Mouse (Mus musculus) midbrain, embryonic 16.5 days (tissue): ENCODE data around the gene Tbcc. TPM values are rescaled to one million over a fixed set of nuclear protein-coding genes. Genes with fewer than 3 reads are reported as not detected.

Experiments
- ATAC-seq: fragments of 200-750 bp; cut with Nextera tagmentation; 2 replicates; pipeline ENCODE4 v1.8.0; 2017; ENCODE audit warnings: moderate TSS enrichment
- H3K27ac ChIP-seq: fragments of 300-500 bp; sonication (generic); 2 replicates; pipeline ENCODE4 v1.5.1; 2014; ENCODE audit warnings: mild to moderate bottlenecking, low read length, mixed read lengths
- H3K27me3 ChIP-seq: fragments of 300-500 bp; sonication (generic); 2 replicates; pipeline ENCODE4 v1.6.1; 2014; ENCODE audit warnings: low read depth, low read length, mixed read lengths; ENCODE audit not compliant: control insufficient read depth, insufficient read depth
- H3K36me3 ChIP-seq: fragments of 300-500 bp; sonication (generic); 2 replicates; pipeline ENCODE4 v1.6.1; 2014; ENCODE audit warnings: mild to moderate bottlenecking, low read length, moderate library complexity, mixed read lengths; ENCODE audit not compliant: control insufficient read depth, insufficient read depth
- H3K4me1 ChIP-seq: fragments of 300-500 bp; sonication (generic); 2 replicates; pipeline ENCODE4 v1.6.1; 2014; ENCODE audit warnings: mild to moderate bottlenecking, low read length, mixed read lengths; ENCODE audit not compliant: control insufficient read depth, insufficient read depth
- H3K4me2 ChIP-seq: fragments of 300-500 bp; sonication (generic); 2 replicates; pipeline ENCODE4 v1.6.1; 2014; ENCODE audit warnings: mild to moderate bottlenecking, low read length, mixed read lengths
- H3K4me3 ChIP-seq: fragments of 300-500 bp; sonication (generic); 2 replicates; pipeline ENCODE4 v1.5.1; 2014; ENCODE audit warnings: low read depth, mild to moderate bottlenecking, low read length, moderate library complexity, mixed read lengths
- H3K9ac ChIP-seq: fragments of 300-500 bp; sonication (generic); 2 replicates; pipeline ENCODE4 v1.6.1; 2014; ENCODE audit warnings: low read depth, low read length, mixed read lengths
- H3K9me3 ChIP-seq: fragments of 300-500 bp; sonication (generic); replicated peaks from 2 replicates; pipeline ENCODE4 v1.6.1; 2014; ENCODE audit warnings: mild to moderate bottlenecking, low read length, mixed read lengths; ENCODE audit not compliant: control insufficient read depth, poor library complexity, severe bottlenecking
- WGBS: fragments of 180-500 bp; shearing (Covaris S2); extraction: QIAGEN DNeasy Blood & Tissue Kit; methylation state at CpG from one replicate; pipeline ENCODE4 v1.1.7; 2014; 5-methylcytosine and 5-hydroxymethylcytosine counted together
- polyA plus RNA-seq: library from polyadenylated mRNA; unstranded; fragments of >200 nt; fragmentation: Nextera tagmentation; extraction: Ambion mirVana; gene quantifications from 2 replicates; pipeline ENCODE4 v1.2.1, GENCODE M21; 2015

Tbcc gene
- polyA plus RNA-seq, 1 experiment from 2014 or later: 49.5 TPM

DNA sequence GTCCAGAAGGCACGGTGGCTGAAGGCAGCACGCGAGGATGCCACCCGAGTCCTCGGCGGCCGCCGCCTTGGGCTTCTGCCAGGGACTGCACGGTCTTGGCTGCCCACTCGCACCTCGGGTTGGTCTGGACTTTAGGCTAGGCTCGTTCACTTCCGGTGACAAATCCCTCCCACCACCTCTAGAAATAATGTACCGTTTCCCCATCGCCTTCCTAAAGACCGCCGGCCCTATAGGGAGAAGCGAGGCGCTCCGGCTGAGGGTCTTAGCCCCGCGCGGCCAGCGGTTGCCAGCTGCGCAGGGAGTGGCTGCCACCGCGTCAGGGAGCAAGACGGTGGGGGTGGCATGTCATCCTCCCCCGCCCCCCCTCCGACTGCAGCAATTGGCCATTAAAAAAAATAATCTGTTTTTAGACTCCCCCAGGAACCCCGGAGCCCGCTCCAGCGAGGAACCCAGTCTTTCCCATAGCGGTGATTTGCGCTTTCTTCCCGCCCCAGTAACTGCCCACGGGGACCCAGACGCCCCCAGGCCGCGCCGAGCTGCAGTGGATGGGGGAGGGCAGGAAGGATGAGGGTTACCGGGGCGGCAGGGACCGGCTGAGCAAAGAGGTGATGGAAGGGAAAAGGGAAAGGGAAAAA, 917 bp upstream of the Tbcc start:
- Histone ChIP-seq H3K9me3 (no peaks in the 10 kb centered on the region), H3K4me2 (peak overlapping the region; percentile 76), H3K27me3 (no peaks in the 10 kb centered on the region), H3K9ac (peak overlapping the region; percentile 82), H3K4me3 (peak overlapping the region; percentile 85), H3K4me1 (peaks cover 30% of the 10 kb centered on the region), H3K36me3 (no peaks in the 10 kb centered on the region), H3K27ac (peak overlapping the region; percentile 97)
- ATAC-seq: peak; percentile 69
- under 1% methylated on average over 43 of the region's 44 CpGs for WGBS

DNA sequence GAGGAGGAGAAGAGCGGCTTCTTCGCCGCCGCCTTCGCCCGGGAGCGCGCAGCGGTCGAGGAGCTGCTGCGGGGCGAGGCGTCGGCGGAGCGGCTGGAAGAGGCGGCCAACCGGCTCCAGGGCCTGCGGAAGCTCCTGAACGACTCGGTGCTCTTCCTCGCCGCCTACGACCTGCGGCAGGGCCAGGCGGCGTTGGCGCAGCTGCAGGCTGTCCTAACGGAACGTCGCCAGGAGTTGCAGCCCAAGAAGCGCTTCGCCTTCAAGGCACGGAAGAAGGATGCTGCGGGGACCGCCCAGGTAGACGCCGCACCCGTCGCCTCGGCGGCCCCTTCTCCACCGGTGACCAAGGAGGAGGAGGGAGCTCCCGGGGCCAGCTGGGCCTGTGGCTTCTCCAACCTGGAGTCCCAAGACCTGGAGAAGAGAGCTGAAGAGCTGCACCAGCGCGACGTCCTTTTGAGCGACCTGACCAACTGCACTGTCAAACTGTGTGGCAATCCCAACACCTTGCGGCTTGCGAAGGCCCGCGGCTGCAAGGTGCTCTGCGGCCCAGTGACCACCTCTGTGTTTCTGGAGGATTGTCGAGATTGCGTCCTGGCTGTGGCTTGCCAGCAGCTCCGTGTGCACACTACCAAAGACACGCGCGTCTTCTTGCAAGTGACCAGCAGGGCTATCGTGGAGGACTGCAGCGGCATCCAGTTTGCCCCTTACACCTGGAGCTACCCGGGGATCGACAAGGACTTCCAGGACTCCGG, 535 bp downstream of the Tbcc start:
- WGBS: 1% methylated on average over 44 of the region's 64 CpGs
- H3K4me2 ChIP-seq: peak overlapping the region; percentile 81
- H3K4me3 ChIP-seq: peak overlapping the region; percentile 85
- H3K27me3 ChIP-seq: no peaks in the 10 kb centered on the region
- peak; percentile 23 for ATAC-seq
- H3K27ac ChIP-seq: peak overlapping the region; percentile 93
- H3K9ac ChIP-seq: peak overlapping the region; percentile 96
- peaks cover 30% of the 10 kb centered on the region for H3K4me1 ChIP-seq
- no peaks in the 10 kb centered on the region for H3K9me3 ChIP-seq
- H3K36me3 ChIP-seq: no peaks in the 10 kb centered on the region

DNA sequence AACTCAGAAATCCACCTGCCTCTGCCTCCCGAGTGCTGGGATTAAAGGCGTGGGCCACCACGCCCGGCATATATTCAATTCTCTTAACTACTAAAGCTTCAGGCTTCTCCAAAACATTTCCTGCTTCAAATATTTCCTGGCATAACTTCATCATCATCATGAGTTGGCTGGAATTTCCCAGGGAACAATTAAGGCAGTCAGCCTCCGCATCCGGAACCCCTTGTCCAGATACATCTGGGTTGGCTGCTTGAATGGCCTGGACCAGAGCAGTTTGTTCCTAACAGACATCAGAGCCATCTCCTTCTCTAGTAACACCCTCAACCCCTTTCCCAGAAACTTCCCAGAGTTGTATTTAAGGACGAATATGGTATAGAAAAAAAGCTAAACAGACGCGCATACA, 4.9 kb downstream of the Tbcc start:
- ATAC-seq: no peak
- Histone ChIP-seq H3K9me3 (no peaks in the 10 kb centered on the region), H3K4me2 (no peak overlapping the region), H3K36me3 (no peaks in the 10 kb centered on the region), H3K9ac (no peak overlapping the region), H3K27me3 (no peaks in the 10 kb centered on the region), H3K27ac (no peak overlapping the region), H3K4me3 (no peak overlapping the region), H3K4me1 (peaks cover 22% of the 10 kb centered on the region)
- 94% methylated on average over 9 of the region's 9 CpGs for WGBS

DNA sequence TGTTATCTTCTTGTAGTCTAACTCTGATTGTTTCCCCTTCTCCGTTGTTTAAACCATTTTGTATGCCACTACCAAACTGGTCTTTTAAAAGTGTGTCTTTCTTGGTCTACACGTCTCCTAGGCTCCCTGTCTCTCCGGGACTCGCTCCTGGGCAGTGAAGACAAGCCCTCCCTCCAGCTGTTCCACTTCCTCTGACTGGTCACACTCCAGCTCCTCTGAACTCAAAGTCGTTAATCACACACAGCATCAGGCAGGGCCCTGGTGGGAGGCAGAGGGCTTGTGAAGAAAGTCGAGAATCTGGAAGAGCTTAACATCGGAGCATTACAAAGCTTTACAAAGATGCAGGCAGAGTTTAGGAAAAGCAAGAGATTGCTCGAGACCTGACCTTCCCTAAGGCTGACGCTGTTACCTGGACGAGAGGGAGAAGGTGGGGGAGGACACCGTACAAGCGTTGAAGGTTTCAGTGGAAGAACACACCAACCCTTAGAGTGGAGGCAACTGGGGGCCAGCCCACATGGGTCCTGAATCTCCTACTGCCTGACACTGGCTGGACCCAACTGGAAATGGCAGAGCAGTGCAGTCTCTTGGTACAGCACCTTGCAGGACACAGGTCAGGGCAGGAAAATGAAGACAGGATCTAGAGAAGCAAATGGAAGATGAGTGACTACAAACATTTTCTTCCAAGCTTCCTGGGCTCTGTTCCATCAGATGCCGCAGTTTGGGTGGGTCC, 6.9 kb downstream of the Tbcc start:
- Histone ChIP-seq H3K4me3 (no peak overlapping the region), H3K9ac (no peak overlapping the region), H3K9me3 (no peaks in the 10 kb centered on the region), H3K36me3 (no peaks in the 10 kb centered on the region), H3K27me3 (no peaks in the 10 kb centered on the region), H3K4me2 (no peak overlapping the region), H3K27ac (no peak overlapping the region), H3K4me1 (peaks cover 13% of the 10 kb centered on the region)
- WGBS: 52% methylated on average over 13 of the region's 13 CpGs
- no peak for ATAC-seq

DNA sequence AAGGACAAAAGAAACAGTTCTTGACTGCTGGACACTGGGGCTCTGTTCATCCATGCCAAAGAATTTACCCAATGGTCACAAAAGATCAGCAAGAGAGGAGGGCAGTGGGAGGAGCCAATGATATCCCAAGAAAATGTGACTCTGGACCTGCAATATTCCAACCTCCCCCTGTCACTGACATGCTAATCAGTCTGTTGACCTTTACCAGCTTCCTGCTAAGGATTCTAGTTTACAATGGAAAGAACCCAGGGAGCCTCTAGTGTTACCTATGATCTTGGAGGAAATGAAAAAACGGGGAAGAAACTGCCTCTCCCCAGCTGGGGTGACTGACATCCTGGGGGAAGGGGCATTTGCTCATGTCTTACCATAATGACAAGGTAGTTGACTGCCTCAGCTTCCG, 10.5 kb downstream of the Tbcc start:
- Histone ChIP-seq H3K9me3 (no peaks in the 10 kb centered on the region), H3K27ac (no peak overlapping the region), H3K4me1 (no peaks in the 10 kb centered on the region), H3K9ac (no peak overlapping the region), H3K4me3 (no peak overlapping the region), H3K27me3 (no peaks in the 10 kb centered on the region), H3K4me2 (no peak overlapping the region), H3K36me3 (no peaks in the 10 kb centered on the region)
- whole genome bisulfite sequencing: 52% methylated on average over 2 of the region's 2 CpGs
- no peak for ATAC-seq

DNA sequence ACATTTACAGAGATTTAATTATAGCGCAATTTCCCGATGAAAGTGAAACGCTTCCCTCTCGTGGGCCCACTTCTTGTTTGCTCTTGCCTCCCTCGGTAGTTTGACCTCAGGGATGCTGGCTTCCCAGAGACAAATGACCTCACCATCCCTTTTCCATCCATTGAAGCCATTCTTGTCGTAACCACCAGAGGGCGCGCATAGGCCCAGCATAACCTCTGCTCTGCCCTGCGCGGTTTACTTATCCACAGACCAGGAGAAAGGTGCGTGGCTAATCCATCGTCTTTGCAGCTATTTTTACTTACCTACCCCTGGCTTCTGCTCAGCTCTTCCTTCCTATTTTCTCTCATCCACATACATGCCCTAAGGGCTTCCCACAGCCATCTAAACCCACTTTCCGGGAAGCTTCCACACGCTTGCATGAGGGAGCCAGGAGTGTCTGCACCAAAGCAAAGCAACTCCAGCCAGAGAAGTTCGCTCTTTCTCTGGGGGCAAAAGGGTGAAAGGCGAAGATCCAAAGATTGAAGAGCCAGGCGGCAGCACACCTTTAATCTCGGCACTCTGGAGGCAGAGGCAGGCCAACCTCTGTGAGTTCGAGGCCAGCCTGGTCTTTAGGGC, 13.5 kb downstream of the Tbcc start:
- ATAC-seq: peak; percentile 62
- H3K27me3 ChIP-seq: no peaks in the 10 kb centered on the region
- H3K9ac ChIP-seq: no peak overlapping the region
- H3K4me2 ChIP-seq: no peak overlapping the region
- no peaks in the 10 kb centered on the region for H3K36me3 ChIP-seq
- no peak overlapping the region for H3K4me3 ChIP-seq
- H3K27ac ChIP-seq: no peak overlapping the region
- no peaks in the 10 kb centered on the region for H3K4me1 ChIP-seq
- WGBS: 21% methylated on average over 19 of the region's 19 CpGs
- H3K9me3 ChIP-seq: no peaks in the 10 kb centered on the region

DNA sequence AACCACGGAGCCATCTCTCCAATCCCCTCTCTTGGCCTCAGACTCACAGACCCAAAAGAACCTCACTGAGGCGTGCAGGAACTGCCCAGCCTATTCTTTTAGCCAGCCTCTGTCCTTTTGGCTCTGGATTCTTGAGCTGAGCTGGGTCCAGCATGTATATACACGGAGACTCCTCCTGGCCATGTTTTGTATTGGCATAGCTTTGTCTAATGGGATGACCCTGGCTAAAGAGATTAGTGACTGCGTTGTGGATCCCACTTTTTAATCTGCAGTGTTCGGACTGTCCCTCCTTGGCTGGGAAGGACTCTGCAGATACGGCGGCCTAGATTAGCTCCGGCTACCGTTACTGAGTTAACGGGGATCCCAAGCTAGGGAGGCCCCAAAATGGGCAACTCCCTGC, 19.7 kb downstream of the Tbcc start, which contains the start of gene Prph2:
Prph2 (plus strand) TSS at position 274 of the 400 bp plus-strand sequence.
- Histone ChIP-seq H3K9me3 (no peaks in the 10 kb centered on the region), H3K9ac (no peak within 1 kb of the TSS), H3K4me1 (peaks cover 2% of the 10 kb centered on the region; the same call in 1 of the 2 replicates), H3K27ac (no peak within 1 kb of the TSS), H3K4me3 (no peak within 1 kb of the TSS), H3K27me3 (no peaks in the 10 kb centered on the region), H3K36me3 (no peaks in the 10 kb centered on the region), H3K4me2 (no peak within 1 kb of the TSS)
- WGBS: 74% methylated on average over 10 of the region's 10 CpGs
- ATAC-seq: no peak

DNA sequence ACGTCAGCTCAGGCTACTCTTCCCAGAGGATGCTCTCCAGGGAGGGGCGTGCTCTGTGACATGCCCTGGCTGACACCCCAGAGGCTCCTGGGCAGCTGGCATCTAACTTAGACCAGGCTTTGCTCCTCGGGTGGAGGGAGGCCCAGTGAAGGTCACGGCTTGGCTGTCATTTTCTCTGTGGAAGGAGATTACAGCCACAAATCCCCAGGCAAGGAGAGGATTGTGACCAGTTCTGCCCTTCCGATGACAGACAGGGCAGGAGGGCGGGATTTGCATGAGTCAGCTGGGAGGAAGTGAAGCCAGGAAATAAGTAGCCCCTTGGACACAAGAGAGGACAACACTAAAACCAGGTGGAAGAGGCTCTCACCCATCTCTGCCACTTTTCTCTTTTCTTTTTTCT, 21.8 kb downstream of the Tbcc start:
- peak overlapping the region; percentile 20; the same call in 1 of the 2 replicates for H3K9ac ChIP-seq
- 33% methylated on average over 6 of the region's 6 CpGs for WGBS
- H3K4me2 ChIP-seq: no peak overlapping the region
- no peak for ATAC-seq
- 0 out of 2 replicates have a peak overlapping the region, but pooled peaks have one; percentile 11 for H3K27ac ChIP-seq
- no peaks in the 10 kb centered on the region for H3K27me3 ChIP-seq
- no peak overlapping the region for H3K4me3 ChIP-seq
- H3K9me3 ChIP-seq: no peaks in the 10 kb centered on the region
- H3K36me3 ChIP-seq: no peaks in the 10 kb centered on the region
- H3K4me1 ChIP-seq: peaks cover 2% of the 10 kb centered on the region; the same call in 1 of the 2 replicates
